Mouse (Mus musculus): Measurements from ENCODE around the gene Ripk4. TPM values are rescaled to one million over a fixed set of nuclear protein-coding genes. Genes with fewer than 3 reads are reported as not detected.

Ripk4 gene
- polyA plus RNA-seq, 1 experiment from 2014 or later, result 2.4 TPM

DNA sequence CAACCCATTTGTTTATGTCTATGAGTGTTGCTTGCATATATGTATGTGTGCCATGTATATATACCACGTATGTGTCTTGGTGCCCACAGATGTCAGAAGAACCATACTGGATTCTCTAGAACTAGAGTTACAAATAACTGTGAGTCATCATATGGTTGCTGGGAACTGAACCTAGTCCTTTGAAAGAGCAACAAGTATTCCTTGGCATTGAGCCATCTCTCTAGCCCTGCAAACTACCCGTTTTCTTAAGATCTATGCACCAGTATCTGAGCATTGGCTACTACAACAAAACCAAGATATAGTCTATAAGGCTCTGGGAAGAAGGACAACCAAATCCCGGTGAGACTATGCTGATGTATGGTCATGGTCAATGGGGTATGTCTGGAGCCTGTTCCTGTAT is 33.6 kb upstream of the Ripk4 start:
- Histone ChIP-seq H3K4me3 (ENCODE audit: low read depth, low read length) (no peak overlapping the region), H3K36me3 (replicated peaks; ENCODE audit: insufficient read depth, low read length) (peaks cover 58% of the 10 kb centered on the region), H3K9me3 (ENCODE audit: low read length) (no peaks in the 10 kb centered on the region), H3K9ac (replicated peaks) (no peak overlapping the region), H3K27me3 (ENCODE audit: insufficient read depth, low read length) (no peaks in the 10 kb centered on the region), H3K4me2 (ENCODE audit: low read depth, low read length) (no peak overlapping the region), H3K4me1 (ENCODE audit: insufficient read depth) (no peaks in the 10 kb centered on the region), H3K27ac (ENCODE audit: low read depth) (no peak overlapping the region)
- TF ChIP-seq EP300 (IDR thresholded peaks at IDR 0.05; ENCODE audit: low read depth), result no peak
- TF ChIP-seq CTCF (IDR thresholded peaks at IDR 0.05; ENCODE audit: low read depth), result no peak
- WGBS (ENCODE audit: insufficient replicate concordance), result 83% methylated on average over 3 of the region's 3 CpGs
- DNase-seq, result no peak
- ATAC-seq, result no peak

DNA sequence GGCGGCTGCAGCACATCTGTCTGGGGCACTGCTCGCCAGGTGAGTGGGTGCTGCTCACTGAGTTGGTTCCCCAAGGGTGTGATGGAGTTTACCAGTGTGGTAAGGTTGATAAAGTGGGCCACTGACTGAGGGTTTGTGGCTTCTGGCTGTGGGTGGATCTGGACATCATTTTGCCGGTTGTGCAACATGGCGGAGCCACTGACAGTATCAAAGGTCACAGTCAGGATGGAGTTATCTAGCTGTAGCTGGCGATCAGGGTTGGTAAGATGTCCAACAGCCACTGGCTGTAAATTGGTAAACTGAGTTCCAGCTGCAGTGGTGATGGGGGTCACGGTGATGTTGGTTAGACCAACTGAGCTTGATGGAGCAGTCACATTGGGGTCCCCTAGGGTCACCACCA is 30.7 kb upstream of the Ripk4 start:
- H3K27me3 ChIP-seq (ENCODE audit: insufficient read depth, low read length), result no peaks in the 10 kb centered on the region
- 62% methylated on average over 6 of the region's 6 CpGs for WGBS (ENCODE audit: insufficient replicate concordance)
- H3K27ac ChIP-seq (ENCODE audit: low read depth), result no peak overlapping the region
- H3K36me3 ChIP-seq (replicated peaks; ENCODE audit: insufficient read depth, low read length), result peaks cover 53% of the 10 kb centered on the region
- H3K4me2 ChIP-seq (ENCODE audit: low read depth, low read length), result no peak overlapping the region
- DNase-seq (no peak), ATAC-seq (peak; percentile 31; the same call in 1 of the 2 replicates)
- H3K9ac ChIP-seq (replicated peaks), result no peak overlapping the region
- H3K4me3 ChIP-seq (ENCODE audit: low read depth, low read length), result no peak overlapping the region
- no peaks in the 10 kb centered on the region for H3K4me1 ChIP-seq (ENCODE audit: insufficient read depth)
- TF ChIP-seq EP300 (IDR thresholded peaks at IDR 0.05; ENCODE audit: low read depth) (no peak), CTCF (IDR thresholded peaks at IDR 0.05; ENCODE audit: low read depth) (no peak)
- H3K9me3 ChIP-seq (ENCODE audit: low read length), result no peaks in the 10 kb centered on the region

DNA sequence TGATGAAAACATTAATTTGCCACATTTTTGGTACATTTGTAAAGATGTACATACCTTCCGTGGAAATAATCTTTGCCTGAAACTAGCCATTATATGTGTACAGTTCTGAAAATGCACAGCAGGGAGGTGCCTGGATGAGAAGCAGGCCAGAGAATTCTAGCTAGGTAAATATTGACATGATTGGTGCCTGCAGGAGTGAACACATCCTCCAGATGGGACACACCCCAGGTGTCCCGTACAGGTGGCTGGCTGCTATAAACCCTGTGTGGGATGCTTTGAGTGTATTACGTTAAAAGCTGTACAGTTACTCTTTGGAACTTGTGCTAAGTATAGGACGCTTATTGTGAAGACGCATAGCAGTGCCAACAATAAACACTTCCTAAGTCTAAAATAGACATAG is 19.5 kb upstream of the Ripk4 start:
- Histone ChIP-seq H3K27ac (ENCODE audit: low read depth) (no peak overlapping the region), H3K4me1 (ENCODE audit: insufficient read depth) (no peaks in the 10 kb centered on the region), H3K36me3 (replicated peaks; ENCODE audit: insufficient read depth, low read length) (no peaks in the 10 kb centered on the region), H3K9me3 (ENCODE audit: low read length) (no peaks in the 10 kb centered on the region), H3K9ac (replicated peaks) (no peak overlapping the region), H3K4me3 (ENCODE audit: low read depth, low read length) (no peak overlapping the region), H3K4me2 (ENCODE audit: low read depth, low read length) (no peak overlapping the region), H3K27me3 (ENCODE audit: insufficient read depth, low read length) (no peaks in the 10 kb centered on the region)
- ATAC-seq, result no peak
- no peak for DNase-seq
- TF ChIP-seq EP300 (IDR thresholded peaks at IDR 0.05; ENCODE audit: low read depth), result no peak
- TF ChIP-seq CTCF (IDR thresholded peaks at IDR 0.05; ENCODE audit: low read depth), result no peak
- WGBS (ENCODE audit: insufficient replicate concordance), result 71% methylated on average over 5 of the region's 5 CpGs

DNA sequence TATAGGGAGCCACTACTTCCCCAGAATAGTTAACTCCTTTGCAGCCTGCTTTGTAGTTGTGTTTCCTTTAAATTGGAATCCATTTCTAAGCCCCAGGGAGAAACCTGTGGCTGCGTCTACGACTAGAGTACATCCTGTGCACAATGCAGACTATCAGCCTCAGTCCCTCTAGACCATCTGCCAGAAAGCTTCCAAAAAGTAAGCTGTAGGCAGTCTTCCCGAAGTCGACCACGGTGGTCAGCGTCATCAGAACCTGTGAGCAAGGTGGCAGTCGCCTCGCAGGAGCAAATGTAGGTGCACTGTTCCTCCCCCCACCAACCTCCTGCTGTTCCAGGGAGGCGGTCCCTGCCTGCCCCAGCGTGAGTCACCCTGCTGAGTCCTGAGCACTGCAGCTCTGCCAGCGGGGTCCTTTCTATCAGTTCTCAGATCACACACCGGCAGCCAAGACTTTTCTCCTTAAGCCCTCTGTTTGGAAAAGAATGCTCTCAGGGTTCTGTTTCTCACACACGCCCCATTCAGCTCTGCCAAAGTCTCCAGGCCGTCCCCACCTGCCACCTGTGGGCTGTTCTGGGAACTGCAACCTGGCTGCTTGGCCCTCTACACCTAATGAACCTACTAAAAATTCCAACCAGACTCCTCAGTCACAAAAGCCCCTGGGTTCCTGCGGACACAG is 14.9 kb upstream of the Ripk4 start:
- TF ChIP-seq EP300 (IDR thresholded peaks at IDR 0.05; ENCODE audit: low read depth) (no peak), CTCF (IDR thresholded peaks at IDR 0.05; ENCODE audit: low read depth) (peak; percentile 81)
- Histone ChIP-seq H3K27ac (ENCODE audit: low read depth) (no peak overlapping the region), H3K4me2 (ENCODE audit: low read depth, low read length) (peak overlapping the region; percentile 56), H3K27me3 (ENCODE audit: insufficient read depth, low read length) (no peaks in the 10 kb centered on the region), H3K9ac (replicated peaks) (no peak overlapping the region), H3K4me1 (ENCODE audit: insufficient read depth) (no peaks in the 10 kb centered on the region), H3K9me3 (ENCODE audit: low read length) (no peaks in the 10 kb centered on the region), H3K36me3 (replicated peaks; ENCODE audit: insufficient read depth, low read length) (no peaks in the 10 kb centered on the region), H3K4me3 (ENCODE audit: low read depth, low read length) (no peak overlapping the region)
- ATAC-seq (peak; percentile 70), DNase-seq (peak; percentile 83)
- 34% methylated on average over 15 of the region's 15 CpGs for WGBS (ENCODE audit: insufficient replicate concordance)

DNA sequence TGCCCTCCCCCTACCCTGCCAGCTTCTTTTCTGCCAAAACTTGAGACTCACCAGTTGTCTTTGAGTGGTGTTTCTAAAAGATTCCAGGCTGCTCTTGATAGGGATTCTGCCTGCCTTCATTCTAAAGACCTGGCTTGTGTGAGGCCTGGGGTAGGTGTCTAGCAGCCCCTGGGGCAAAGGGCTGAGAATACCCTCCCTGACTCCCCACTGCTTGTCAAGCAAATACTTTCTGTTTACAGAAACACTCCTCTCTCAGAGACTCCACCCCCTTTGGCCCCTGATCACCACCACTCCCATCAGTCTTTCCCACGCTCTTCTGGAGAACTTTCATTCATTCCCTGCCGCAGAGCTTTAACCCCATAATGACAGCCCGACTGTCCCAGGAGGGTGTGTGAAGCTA is 2.9 kb upstream of the Ripk4 start:
- Histone ChIP-seq H3K27me3 (ENCODE audit: insufficient read depth, low read length) (peaks cover 27% of the 10 kb centered on the region), H3K4me1 (ENCODE audit: insufficient read depth) (peaks cover 12% of the 10 kb centered on the region), H3K4me3 (ENCODE audit: low read depth, low read length) (no peak overlapping the region), H3K27ac (ENCODE audit: low read depth) (no peak overlapping the region), H3K9me3 (ENCODE audit: low read length) (no peaks in the 10 kb centered on the region), H3K36me3 (replicated peaks; ENCODE audit: insufficient read depth, low read length) (no peaks in the 10 kb centered on the region), H3K9ac (replicated peaks) (no peak overlapping the region), H3K4me2 (ENCODE audit: low read depth, low read length) (no peak overlapping the region)
- TF ChIP-seq CTCF (IDR thresholded peaks at IDR 0.05; ENCODE audit: low read depth) (no peak), EP300 (IDR thresholded peaks at IDR 0.05; ENCODE audit: low read depth) (no peak)
- WGBS (ENCODE audit: insufficient replicate concordance), result 27% methylated on average over 3 of the region's 3 CpGs
- peak; percentile 46 for DNase-seq
- peak; percentile 24; the same call in 1 of the 2 replicates for ATAC-seq

- H3K4me2 ChIP-seq (ENCODE audit: low read depth, low read length), result no peak overlapping the region
- 34% methylated on average over 2 of the region's 2 CpGs for WGBS (ENCODE audit: insufficient replicate concordance)
- no peaks in the 10 kb centered on the region for H3K36me3 ChIP-seq (replicated peaks; ENCODE audit: insufficient read depth, low read length)
- ATAC-seq (no peak), DNase-seq (no peak)
- no peak overlapping the region for H3K27ac ChIP-seq (ENCODE audit: low read depth)
- H3K27me3 ChIP-seq (ENCODE audit: insufficient read depth, low read length), result peaks cover 27% of the 10 kb centered on the region
- peaks cover 12% of the 10 kb centered on the region for H3K4me1 ChIP-seq (ENCODE audit: insufficient read depth)
- H3K9me3 ChIP-seq (ENCODE audit: low read length), result no peaks in the 10 kb centered on the region
- H3K4me3 ChIP-seq (ENCODE audit: low read depth, low read length), result no peak overlapping the region
- no peak overlapping the region for H3K9ac ChIP-seq (replicated peaks)
- no peak for TF ChIP-seq EP300 (IDR thresholded peaks at IDR 0.05; ENCODE audit: low read depth)
- TF ChIP-seq CTCF (IDR thresholded peaks at IDR 0.05; ENCODE audit: low read depth), result no peak
Observed at GRCm38 (mm10) chr16:97764626-97765025, 1.0 kb upstream of the Ripk4 start.
